Comparison of ENCODE assay signal across 9 mouse cellular contexts in the genomic region with DNA sequence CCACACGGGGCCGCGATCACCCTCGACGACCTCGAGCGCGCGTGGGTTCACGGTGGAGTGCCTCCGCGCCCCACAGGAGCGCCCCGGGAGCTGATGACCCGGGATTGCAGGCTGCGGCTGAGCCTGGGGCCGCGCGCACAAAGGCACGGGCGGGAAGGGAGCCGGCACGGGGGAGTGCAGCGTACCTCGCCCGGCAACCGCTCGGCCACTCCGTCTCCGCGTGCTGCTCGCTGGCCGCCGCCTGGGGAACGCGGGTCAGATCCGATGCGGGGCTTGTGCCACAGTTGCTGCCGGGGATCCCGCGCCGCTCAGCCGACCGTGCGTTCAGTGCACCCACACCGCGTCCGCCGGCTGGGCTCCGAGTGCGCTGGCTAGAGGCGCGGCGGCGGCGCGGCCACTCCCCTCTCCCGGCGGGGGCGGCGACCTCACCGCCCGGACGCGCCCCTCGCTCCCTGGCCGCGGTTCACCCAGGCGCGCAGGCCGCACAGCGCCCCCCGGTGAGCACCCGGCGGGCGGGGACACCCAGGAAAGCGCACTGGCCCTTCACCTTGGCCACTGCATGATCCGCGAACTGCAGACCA. TPM values are rescaled to one million over a fixed set of nuclear protein-coding genes. Genes with fewer than 3 reads are reported as not detected.
DNase-seq lines count a peak whose midpoint lies in the region; ATAC-seq lines count a peak whose summit lies in the region.
"Had no signal": no experiment of that assay in that cellular context is flagged by ENCODE, and none has a peak within 500 bp of the region (broad histone marks: within the 10 kb centered on the region; RNA-seq: fewer than 3 reads in every experiment).

TSS of gene Myo1b (minus strand) at position 496 of the 581 bp plus-strand sequence.

- no peaks in the 10 kb centered on the region for H3K36me3 ChIP-seq in hindbrain, embryonic 15.5 days

- intact Hi-C loops in left cerebral cortex, postnatal 4 days (cut with DNase I), result no loop called here

- H3K27ac ChIP-seq in hindbrain, embryonic 15.5 days (replicated peaks), result peak within 1 kb of the TSS; percentile 82

- peak within 1 kb of the TSS; percentile 81 for H3K9ac ChIP-seq in hindbrain, embryonic 15.5 days

- peak within 1 kb of the TSS; percentile 65 for H3K4me2 ChIP-seq in hindbrain, embryonic 15.5 days

- WGBS in hindbrain, embryonic 15.5 days, result 1% methylated on average over 72 of the region's 79 CpGs

- ATAC-seq in hindbrain, embryonic 15.5 days (ENCODE audit: low FRiP score, low read depth), result peak; percentile 84
- ATAC-seq in megakaryocyte-erythroid progenitor cell, adult 5-6 weeks (replicated peaks; ENCODE audit: low FRiP score, low TSS enrichment, poor library complexity, severe bottlenecking), result 0 out of 2 replicates have a peak, but pooled peaks have one; percentile 18

- peak within 1 kb of the TSS; percentile 84 for H3K4me3 ChIP-seq in hindbrain, embryonic 15.5 days

- no peaks in the 10 kb centered on the region for H3K27me3 ChIP-seq in hindbrain, embryonic 15.5 days

- peak; percentile 4 for DNase-seq in T-cell, adult 2 months (ENCODE audit: low spot score)
- DNase-seq in cerebellum, postnatal 10 days, result peak; percentile 66 to 70
- DNase-seq in gastrocnemius, postnatal 10 days, result peak; percentile 75
- DNase-seq in left cerebral cortex, postnatal 4 days, result peak; percentile 40
- DNase-seq in right cerebral cortex, postnatal 4 days, result peak; percentile 48
- DNase-seq in c-Kit-positive CD71-positive TER-119-positive erythroid progenitor cells, embryonic 14.5 days (ENCODE audit: low spot score), result no peak

- H3K9me3 ChIP-seq in hindbrain, embryonic 15.5 days, result no peaks in the 10 kb centered on the region

- H3K4me1 ChIP-seq in hindbrain, embryonic 15.5 days (replicated peaks), result peaks cover 18% of the 10 kb centered on the region

RNA-seq across cellular contexts. Expression of gene Myo1b, which starts in this region (rescaled TPM):
- 10 to 100 TPM; 32.1 to 50.0 TPM for total RNA-seq in gastrocnemius, postnatal 10 days (2021)
- polyA plus RNA-seq in hindbrain, embryonic 15.5 days (2015; fragmentation: Nextera tagmentation; extraction: Ambion mirVana), result 50.1 and 64.1 TPM in 2 replicates
- 10 to 100 TPM; 67.0 to 70.4 TPM for total RNA-seq in left cerebral cortex, postnatal 4 days (2021)
- total RNA-seq in megakaryocyte-erythroid progenitor cell, adult 5-6 weeks (2014; fragmentation: Nextera tagmentation), result not detected in 2 replicates
- total RNA-seq in megakaryocyte-erythroid progenitor cell, adult 5-6 weeks (2017), result not detected in 2 replicates
- total RNA-seq: neutrophil, adult 5-6 weeks had no signal

Comparison
In these comparisons a context has a peak if more than half of its experiments do, and no peak if none do; other contexts are left out.
1. RNA of gene Myo1b (total RNA-seq): 67.0 to 70.4 TPM in left cerebral cortex, postnatal 4 days and 32.1 to 50.0 TPM in gastrocnemius, postnatal 10 days; not detected in megakaryocyte-erythroid progenitor cell, adult 5-6 weeks; every median in the first group is over 10 times any median in the second.
2. Peak in ATAC-seq in megakaryocyte-erythroid progenitor cell, adult 5-6 weeks; RNA of the gene not detected or under 1 TPM.